Mouse (Mus musculus) liver, embryonic 12.5 days (tissue): ENCODE results near the gene Arhgef39. TPM values are rescaled to one million over a fixed set of nuclear protein-coding genes. Genes with fewer than 3 reads are reported as not detected.

Experiments
- ATAC-seq: fragments of 200-750 bp; cut with Nextera tagmentation; 2 replicates; pipeline ENCODE4 v1.8.0; 2017; ENCODE audit warnings: moderate number of reproducible peaks, mild to moderate bottlenecking, moderate library complexity
- H3K27ac ChIP-seq: fragments of 300-500 bp; sonication (generic); 2 replicates; pipeline ENCODE4 v1.5.1; 2016; ENCODE audit warnings: mild to moderate bottlenecking
- H3K27me3 ChIP-seq: fragments of 300-500 bp; sonication (generic); replicated peaks from 2 replicates; pipeline ENCODE4 v1.6.1; 2016; ENCODE audit warnings: mild to moderate bottlenecking, moderate library complexity
- H3K36me3 ChIP-seq: fragments of 300-500 bp; sonication (generic); 2 replicates; pipeline ENCODE4 v1.6.1; 2016; ENCODE audit warnings: mild to moderate bottlenecking, moderate library complexity
- H3K4me1 ChIP-seq: fragments of 300-500 bp; sonication (generic); 2 replicates; pipeline ENCODE4 v1.6.1; 2016
- H3K4me2 ChIP-seq: fragments of 300-500 bp; sonication (generic); 2 replicates; pipeline ENCODE4 v1.6.1; 2016; ENCODE audit warnings: mild to moderate bottlenecking, moderate library complexity
- H3K4me3 ChIP-seq: fragments of 300-500 bp; sonication (generic); 2 replicates; pipeline ENCODE4 v1.5.1; 2016; ENCODE audit warnings: mild to moderate bottlenecking, moderate library complexity
- H3K9ac ChIP-seq: fragments of 300-500 bp; sonication (generic); 2 replicates; pipeline ENCODE4 v1.6.1; 2016; ENCODE audit warnings: mild to moderate bottlenecking, moderate library complexity
- H3K9me3 ChIP-seq: fragments of 300-500 bp; sonication (generic); replicated peaks from 2 replicates; pipeline ENCODE4 v1.6.1; 2016; ENCODE audit warnings: mild to moderate bottlenecking, moderate library complexity
- WGBS: fragments of 180-500 bp; shearing (Covaris S2); methylation state at CpG from one replicate; pipeline ENCODE4 v1.1.7; 2016; ENCODE audit not compliant: insufficient replicate concordance; 5-methylcytosine and 5-hydroxymethylcytosine counted together
- polyA plus RNA-seq: library from polyadenylated mRNA; unstranded; fragments of >200 nt; fragmentation: Nextera tagmentation; extraction: Ambion mirVana; gene quantifications from 2 replicates; pipeline ENCODE4 v1.2.1, GENCODE M21; 2016

Arhgef39 gene
- polyA plus RNA-seq, 1 experiment from 2014 or later, result 35.8 TPM

- H3K27ac ChIP-seq, result no peak overlapping the region
- WGBS, result 29% methylated on average over 6 of the region's 6 CpGs
- H3K9me3 ChIP-seq, result no peaks in the 10 kb centered on the region
- peaks cover 72% of the 10 kb centered on the region for H3K27me3 ChIP-seq
- H3K4me2 ChIP-seq, result peak overlapping the region; percentile 37
- no peak overlapping the region for H3K9ac ChIP-seq
- no peaks in the 10 kb centered on the region for H3K36me3 ChIP-seq
- H3K4me1 ChIP-seq, result peaks cover 48% of the 10 kb centered on the region
- H3K4me3 ChIP-seq, result no peak overlapping the region; the same call in 1 of the 2 replicates
- ATAC-seq, result no peak; the same call in 1 of the 2 replicates
Observed at GRCm38 (mm10) chr4:43519956-43520355, 20.5 kb upstream of the Arhgef39 start.

- no peaks in the 10 kb centered on the region for H3K9me3 ChIP-seq
- H3K4me1 ChIP-seq, result peaks cover 47% of the 10 kb centered on the region
- no peak overlapping the region for H3K27ac ChIP-seq
- no peak for ATAC-seq
- no peak overlapping the region for H3K9ac ChIP-seq
- WGBS, result 39% methylated on average over 10 of the region's 10 CpGs
- no peaks in the 10 kb centered on the region for H3K36me3 ChIP-seq
- H3K4me2 ChIP-seq, result peak overlapping the region; percentile 37
- H3K27me3 ChIP-seq, result peaks cover 68% of the 10 kb centered on the region
- no peak overlapping the region; the same call in 1 of the 2 replicates for H3K4me3 ChIP-seq
Observed at GRCm38 (mm10) chr4:43519551-43519950, 20.1 kb upstream of the Arhgef39 start.

GRCm38 (mm10) chr4:43515764-43516708 lies 16.5 kb upstream of the Arhgef39 start:
- 47% methylated on average over 11 of the region's 11 CpGs for WGBS
- H3K4me3 ChIP-seq, result no peak overlapping the region
- H3K9ac ChIP-seq, result no peak overlapping the region
- peaks cover 38% of the 10 kb centered on the region for H3K27me3 ChIP-seq
- no peak overlapping the region for H3K4me2 ChIP-seq
- no peaks in the 10 kb centered on the region for H3K36me3 ChIP-seq
- no peaks in the 10 kb centered on the region for H3K9me3 ChIP-seq
- no peak for ATAC-seq
- H3K4me1 ChIP-seq, result peaks cover 27% of the 10 kb centered on the region
- no peak overlapping the region for H3K27ac ChIP-seq

GRCm38 (mm10) chr4:43513791-43514190 lies 14.3 kb upstream of the Arhgef39 start:
- WGBS, result 77% methylated on average over 4 of the region's 4 CpGs
- no peak overlapping the region for H3K4me2 ChIP-seq
- H3K36me3 ChIP-seq, result no peaks in the 10 kb centered on the region
- H3K9ac ChIP-seq, result no peak overlapping the region
- H3K27me3 ChIP-seq, result peaks cover 20% of the 10 kb centered on the region
- H3K9me3 ChIP-seq, result no peaks in the 10 kb centered on the region
- H3K4me3 ChIP-seq, result no peak overlapping the region
- H3K4me1 ChIP-seq, result peaks cover 25% of the 10 kb centered on the region
- H3K27ac ChIP-seq, result no peak overlapping the region
- no peak for ATAC-seq

GRCm38 (mm10) chr4:43513300-43513699 lies 13.8 kb upstream of the Arhgef39 start:
- ATAC-seq, result no peak
- H3K27me3 ChIP-seq, result peaks cover 15% of the 10 kb centered on the region
- 69% methylated on average over 4 of the region's 4 CpGs for WGBS
- no peak overlapping the region for H3K27ac ChIP-seq
- H3K9me3 ChIP-seq, result no peaks in the 10 kb centered on the region
- H3K36me3 ChIP-seq, result no peaks in the 10 kb centered on the region
- peaks cover 25% of the 10 kb centered on the region for H3K4me1 ChIP-seq
- H3K4me2 ChIP-seq, result no peak overlapping the region
- H3K4me3 ChIP-seq, result no peak overlapping the region
- no peak overlapping the region for H3K9ac ChIP-seq

- Histone ChIP-seq H3K9me3 (no peaks in the 10 kb centered on the region), H3K27me3 (peaks cover 9% of the 10 kb centered on the region; the same call in 1 of the 2 replicates), H3K4me3 (no peak overlapping the region), H3K36me3 (no peaks in the 10 kb centered on the region), H3K4me2 (no peak overlapping the region), H3K27ac (no peak overlapping the region), H3K4me1 (peaks cover 30% of the 10 kb centered on the region), H3K9ac (no peak overlapping the region)
- WGBS, result 58% methylated on average over 7 of the region's 7 CpGs
- ATAC-seq, result no peak
Observed at GRCm38 (mm10) chr4:43512653-43513052, 13.2 kb upstream of the Arhgef39 start.

- no peak overlapping the region for H3K4me2 ChIP-seq
- H3K9me3 ChIP-seq, result no peaks in the 10 kb centered on the region
- no peak overlapping the region for H3K4me3 ChIP-seq
- H3K27ac ChIP-seq, result no peak overlapping the region
- H3K9ac ChIP-seq, result no peak overlapping the region
- no peak for ATAC-seq
- peaks cover 11% of the 10 kb centered on the region; the same call in 1 of the 2 replicates for H3K27me3 ChIP-seq
- no peaks in the 10 kb centered on the region for H3K36me3 ChIP-seq
- H3K4me1 ChIP-seq, result peaks cover 34% of the 10 kb centered on the region
- WGBS, result 57% methylated on average over 19 of the region's 19 CpGs
Observed at GRCm38 (mm10) chr4:43511675-43512454, 12.4 kb upstream of the Arhgef39 start.

- Histone ChIP-seq H3K9me3 (no peaks in the 10 kb centered on the region), H3K4me1 (peaks cover 30% of the 10 kb centered on the region), H3K4me2 (peak overlapping the region; percentile 84), H3K36me3 (no peaks in the 10 kb centered on the region), H3K4me3 (peak overlapping the region; percentile 60), H3K27me3 (peaks cover 12% of the 10 kb centered on the region; the same call in 1 of the 2 replicates), H3K9ac (0 out of 2 replicates have a peak overlapping the region, but pooled peaks have one; percentile 71), H3K27ac (0 out of 2 replicates have a peak overlapping the region, but pooled peaks have one; percentile 11)
- WGBS, result 27% methylated on average over 9 of the region's 9 CpGs
- no peak for ATAC-seq
Observed at GRCm38 (mm10) chr4:43509109-43509508, 9.6 kb upstream of the Arhgef39 start.

GRCm38 (mm10) chr4:43508666-43508997 lies 9.1 kb upstream of the Arhgef39 start:
- Histone ChIP-seq H3K4me3 (peak overlapping the region; percentile 60), H3K36me3 (no peaks in the 10 kb centered on the region), H3K27me3 (peaks cover 9% of the 10 kb centered on the region; the same call in 1 of the 2 replicates), H3K9ac (peak overlapping the region; percentile 71), H3K4me1 (peaks cover 35% of the 10 kb centered on the region), H3K4me2 (peak overlapping the region; percentile 84), H3K27ac (no peak overlapping the region), H3K9me3 (no peaks in the 10 kb centered on the region)
- ATAC-seq, result peak; percentile 84
- whole genome bisulfite sequencing, result 1% methylated on average over 13 of the region's 13 CpGs

- peak; percentile 53 for ATAC-seq
- Histone ChIP-seq H3K4me3 (peak overlapping the region; percentile 60), H3K4me1 (peaks cover 39% of the 10 kb centered on the region), H3K4me2 (peak overlapping the region; percentile 84), H3K36me3 (no peaks in the 10 kb centered on the region), H3K9ac (peak overlapping the region; percentile 71), H3K27ac (no peak overlapping the region), H3K27me3 (peaks cover 9% of the 10 kb centered on the region; the same call in 1 of the 2 replicates), H3K9me3 (no peaks in the 10 kb centered on the region)
- WGBS, result 6% methylated on average over 21 of the region's 22 CpGs
Observed at GRCm38 (mm10) chr4:43507938-43508665, 8.6 kb upstream of the Arhgef39 start.

- H3K27ac ChIP-seq, result no peak within 1 kb of the TSS
- WGBS, result 63% methylated on average over 9 of the region's 9 CpGs
- peaks cover 9% of the 10 kb centered on the region; the same call in 1 of the 2 replicates for H3K27me3 ChIP-seq
- H3K4me3 ChIP-seq, result no peak within 1 kb of the TSS; the same call in 1 of the 2 replicates
- peak within 1 kb of the TSS; percentile 84 for H3K4me2 ChIP-seq
- H3K4me1 ChIP-seq, result peaks cover 39% of the 10 kb centered on the region
- no peak within 1 kb of the TSS for H3K9ac ChIP-seq
- ATAC-seq, result no peak
- H3K9me3 ChIP-seq, result no peaks in the 10 kb centered on the region
- H3K36me3 ChIP-seq, result no peaks in the 10 kb centered on the region
Observed at GRCm38 (mm10) chr4:43506536-43507185, 7.2 kb upstream of the Arhgef39 start, which contains the start of gene Car9. Gene Car9 (plus strand): TSS chr4:43506966.
